Mouse (Mus musculus) G1E (cell line): ENCODE measurements around the gene Atg7.

ENCODE experiments used
- CTCF ChIP-seq: IDR thresholded peaks from 2 replicates; pipeline ENCODE4 v1.5.1; 2012; ENCODE audit warnings: low read depth, low read length, inconsistent platforms, mixed read lengths
- GATA1 ChIP-seq: IDR thresholded peaks from 2 replicates; pipeline ENCODE4 v1.6.1; 2012; ENCODE audit warnings: borderline replicate concordance, low read length, inconsistent platforms, mixed read lengths
- TAL1 ChIP-seq: conservative IDR thresholded peaks from 2 replicates; pipeline ENCODE4 v1.6.1; 2012; ENCODE audit warnings: low read depth, low read length, inconsistent platforms, mixed read lengths

GRCm38 (mm10) chr6:114733681-114734080 is 90.8 kb downstream of the Atg7 start:
- no peak for TF ChIP-seq CTCF
- TF ChIP-seq GATA1 = no peak
- no peak for TF ChIP-seq TAL1
